Mouse (Mus musculus): ENCODE data around the gene Magi2. TPM values are rescaled to one million over a fixed set of nuclear protein-coding genes. Genes with fewer than 3 reads are reported as not detected.
"Not testable (repeated sequence)": the region's sequence is repeated elsewhere in the genome, so short reads cannot be mapped to it uniquely, and the experiment has no call there.

The Magi2 gene
- polyA plus RNA-seq, 1 experiment from 2014 or later, result 4.6 TPM

- H3K4me1 ChIP-seq (ENCODE audit: control insufficient read depth, insufficient read depth, low read length), result no peaks in the 10 kb centered on the region
- no peak for DNase-seq (ENCODE audit: low spot score, missing footprints)
- no peak for ATAC-seq (ENCODE audit: low FRiP score)
- no peak overlapping the region for H3K27ac ChIP-seq (ENCODE audit: low read depth, low read length)
- WGBS, result 14% methylated on average over 7 of the region's 7 CpGs
- H3K36me3 ChIP-seq (ENCODE audit: control insufficient read depth, insufficient read depth, low read length), result no peaks in the 10 kb centered on the region
- H3K4me3 ChIP-seq (ENCODE audit: low read depth, low read length), result no peak overlapping the region
- no peaks in the 10 kb centered on the region for H3K27me3 ChIP-seq (ENCODE audit: control insufficient read depth, insufficient read depth, low read length)
- H3K9me3 ChIP-seq (ENCODE audit: control insufficient read depth, low read length), result no peaks in the 10 kb centered on the region
- no peak overlapping the region for H3K9ac ChIP-seq (ENCODE audit: low read length)
- no peak overlapping the region for H3K4me2 ChIP-seq
These were observed 261.1 kb downstream of the Magi2 start for GRCm38 (mm10) chr5:19487947-19488346.

GRCm38 (mm10) chr5:19501005-19501404, 274.2 kb downstream of the Magi2 start:
- H3K4me3 ChIP-seq (ENCODE audit: low read depth, low read length), result no peak overlapping the region
- no peaks in the 10 kb centered on the region for H3K36me3 ChIP-seq (ENCODE audit: control insufficient read depth, insufficient read depth, low read length)
- ATAC-seq (ENCODE audit: low FRiP score) (no peak), DNase-seq (ENCODE audit: low spot score, missing footprints) (no peak)
- no peaks in the 10 kb centered on the region for H3K27me3 ChIP-seq (ENCODE audit: control insufficient read depth, insufficient read depth, low read length)
- H3K4me1 ChIP-seq (ENCODE audit: control insufficient read depth, insufficient read depth, low read length), result no peaks in the 10 kb centered on the region
- WGBS, result 84% methylated on average over 3 of the region's 3 CpGs
- H3K4me2 ChIP-seq, result no peak overlapping the region
- H3K9ac ChIP-seq (ENCODE audit: low read length), result no peak overlapping the region
- no peaks in the 10 kb centered on the region for H3K9me3 ChIP-seq (ENCODE audit: control insufficient read depth, low read length)
- no peak overlapping the region for H3K27ac ChIP-seq (ENCODE audit: low read depth, low read length)

GRCm38 (mm10) chr5:19522168-19522567, 295.3 kb downstream of the Magi2 start:
- DNase-seq (ENCODE audit: low spot score, missing footprints) (no peak), ATAC-seq (ENCODE audit: low FRiP score) (peak; percentile 55; the same call in 1 of the 2 replicates)
- Histone ChIP-seq H3K9ac (ENCODE audit: low read length) (no peak overlapping the region), H3K4me1 (ENCODE audit: control insufficient read depth, insufficient read depth, low read length) (no peaks in the 10 kb centered on the region), H3K27ac (ENCODE audit: low read depth, low read length) (no peak overlapping the region), H3K4me3 (ENCODE audit: low read depth, low read length) (no peak overlapping the region), H3K9me3 (ENCODE audit: control insufficient read depth, low read length) (no peaks in the 10 kb centered on the region), H3K4me2 (no peak overlapping the region), H3K27me3 (ENCODE audit: control insufficient read depth, insufficient read depth, low read length) (no peaks in the 10 kb centered on the region), H3K36me3 (ENCODE audit: control insufficient read depth, insufficient read depth, low read length) (no peaks in the 10 kb centered on the region)

DNA sequence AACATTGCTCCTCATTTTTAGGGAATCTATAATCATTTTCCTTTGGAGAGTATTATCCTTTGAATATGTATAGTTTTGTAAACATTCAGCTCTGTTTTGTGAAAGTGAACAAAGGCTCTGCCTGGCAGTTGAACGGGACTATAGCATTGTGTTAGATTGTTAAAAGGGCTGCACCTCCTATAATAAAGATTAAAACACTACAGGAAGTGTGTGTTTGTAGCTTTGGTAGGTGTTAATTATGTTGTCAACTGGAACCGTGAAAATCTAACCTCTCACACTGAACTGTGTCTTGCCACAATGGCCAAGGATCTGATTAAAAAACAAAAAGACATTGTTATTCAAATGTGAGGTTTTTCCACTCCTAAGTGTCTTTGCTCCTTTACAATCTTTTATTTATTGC, 312.5 kb downstream of the Magi2 start:
- no peak for DNase-seq (ENCODE audit: low spot score, missing footprints)
- no peak overlapping the region for H3K4me2 ChIP-seq

GRCm38 (mm10) chr5:19546424-19546823, 319.6 kb downstream of the Magi2 start:
- WGBS, result 82% methylated on average over 4 of the region's 4 CpGs
- Histone ChIP-seq H3K9ac (ENCODE audit: low read length) (no peak overlapping the region), H3K36me3 (ENCODE audit: control insufficient read depth, insufficient read depth, low read length) (no peaks in the 10 kb centered on the region), H3K4me1 (ENCODE audit: control insufficient read depth, insufficient read depth, low read length) (no peaks in the 10 kb centered on the region), H3K4me3 (ENCODE audit: low read depth, low read length) (no peak overlapping the region), H3K4me2 (no peak overlapping the region), H3K9me3 (ENCODE audit: control insufficient read depth, low read length) (no peaks in the 10 kb centered on the region), H3K27me3 (ENCODE audit: control insufficient read depth, insufficient read depth, low read length) (no peaks in the 10 kb centered on the region), H3K27ac (ENCODE audit: low read depth, low read length) (no peak overlapping the region)
- DNase-seq (ENCODE audit: low spot score, missing footprints), result no peak
- no peak for ATAC-seq (ENCODE audit: low FRiP score)

More for the DNA sequence above, 312.5 kb downstream of the Magi2 start:
- Histone ChIP-seq H3K27ac (ENCODE audit: low read depth, low read length) (no peak overlapping the region), H3K9ac (ENCODE audit: low read length) (no peak overlapping the region), H3K27me3 (ENCODE audit: control insufficient read depth, insufficient read depth, low read length) (no peaks in the 10 kb centered on the region), H3K36me3 (ENCODE audit: control insufficient read depth, insufficient read depth, low read length) (no peaks in the 10 kb centered on the region), H3K9me3 (ENCODE audit: control insufficient read depth, low read length) (no peaks in the 10 kb centered on the region), H3K4me3 (ENCODE audit: low read depth, low read length) (no peak overlapping the region), H3K4me1 (ENCODE audit: control insufficient read depth, insufficient read depth, low read length) (peaks cover 4% of the 10 kb centered on the region; the same call in 1 of the 2 replicates)
- WGBS, result 9% methylated on average over 2 of the region's 2 CpGs
- ATAC-seq (ENCODE audit: low FRiP score), result peak; percentile 59

- ATAC-seq (ENCODE audit: low FRiP score) (no peak), DNase-seq (ENCODE audit: low spot score, missing footprints) (no peak)
- Histone ChIP-seq H3K9me3 (ENCODE audit: control insufficient read depth, low read length) (no peaks in the 10 kb centered on the region), H3K4me2 (no peak overlapping the region), H3K4me3 (ENCODE audit: low read depth, low read length) (no peak overlapping the region), H3K9ac (ENCODE audit: low read length) (no peak overlapping the region), H3K27me3 (ENCODE audit: control insufficient read depth, insufficient read depth, low read length) (no peaks in the 10 kb centered on the region), H3K36me3 (ENCODE audit: control insufficient read depth, insufficient read depth, low read length) (no peaks in the 10 kb centered on the region), H3K27ac (ENCODE audit: low read depth, low read length) (no peak overlapping the region), H3K4me1 (ENCODE audit: control insufficient read depth, insufficient read depth, low read length) (no peaks in the 10 kb centered on the region)
- 65% methylated on average over 2 of the region's 2 CpGs for WGBS
These were observed 320.1 kb downstream of the Magi2 start for GRCm38 (mm10) chr5:19546900-19547299.

- Histone ChIP-seq H3K4me3 (ENCODE audit: low read depth, low read length) (no peak overlapping the region), H3K9me3 (ENCODE audit: control insufficient read depth, low read length) (no peaks in the 10 kb centered on the region), H3K9ac (ENCODE audit: low read length) (no peak overlapping the region), H3K27me3 (ENCODE audit: control insufficient read depth, insufficient read depth, low read length) (no peaks in the 10 kb centered on the region), H3K36me3 (ENCODE audit: control insufficient read depth, insufficient read depth, low read length) (no peaks in the 10 kb centered on the region), H3K4me1 (ENCODE audit: control insufficient read depth, insufficient read depth, low read length) (no peaks in the 10 kb centered on the region), H3K4me2 (no peak overlapping the region), H3K27ac (ENCODE audit: low read depth, low read length) (no peak overlapping the region)
- DNase-seq (ENCODE audit: low spot score, missing footprints), result no peak
- 76% methylated on average over 3 of the region's 3 CpGs for whole genome bisulfite sequencing
- no peak for ATAC-seq (ENCODE audit: low FRiP score)
These were observed 326.7 kb downstream of the Magi2 start for GRCm38 (mm10) chr5:19553510-19553909.

DNA sequence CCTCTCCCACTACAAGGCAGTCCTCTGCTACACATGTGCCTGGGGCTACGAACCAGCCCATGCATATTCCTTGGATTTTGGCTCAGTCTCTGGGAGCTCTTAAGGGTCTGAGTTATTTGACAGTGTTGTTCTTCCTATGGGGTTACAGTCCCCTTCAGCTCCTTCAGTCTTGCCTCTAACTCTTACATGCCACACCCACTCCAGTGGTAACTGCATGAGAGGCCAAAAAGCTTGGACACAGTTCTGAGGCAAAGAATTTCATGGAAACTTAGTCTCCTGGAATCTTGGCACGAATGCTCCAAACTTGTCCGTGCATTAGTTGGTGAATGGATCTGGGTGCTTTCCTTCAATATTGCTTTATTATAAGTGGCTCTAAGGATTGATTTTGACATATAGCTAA, 338.8 kb downstream of the Magi2 start:
- no peak overlapping the region for H3K4me2 ChIP-seq
- H3K4me1 ChIP-seq (ENCODE audit: control insufficient read depth, insufficient read depth, low read length), result no peaks in the 10 kb centered on the region
- WGBS, result 95% methylated on average over 3 of the region's 3 CpGs
- H3K36me3 ChIP-seq (ENCODE audit: control insufficient read depth, insufficient read depth, low read length), result no peaks in the 10 kb centered on the region
- H3K27me3 ChIP-seq (ENCODE audit: control insufficient read depth, insufficient read depth, low read length), result no peaks in the 10 kb centered on the region
- DNase-seq (ENCODE audit: low spot score, missing footprints) (no peak), ATAC-seq (ENCODE audit: low FRiP score) (no peak)
- no peak overlapping the region for H3K27ac ChIP-seq (ENCODE audit: low read depth, low read length)
- H3K9ac ChIP-seq (ENCODE audit: low read length), result no peak overlapping the region
- no peaks in the 10 kb centered on the region for H3K9me3 ChIP-seq (ENCODE audit: control insufficient read depth, low read length)
- no peak overlapping the region for H3K4me3 ChIP-seq (ENCODE audit: low read depth, low read length)

DNA sequence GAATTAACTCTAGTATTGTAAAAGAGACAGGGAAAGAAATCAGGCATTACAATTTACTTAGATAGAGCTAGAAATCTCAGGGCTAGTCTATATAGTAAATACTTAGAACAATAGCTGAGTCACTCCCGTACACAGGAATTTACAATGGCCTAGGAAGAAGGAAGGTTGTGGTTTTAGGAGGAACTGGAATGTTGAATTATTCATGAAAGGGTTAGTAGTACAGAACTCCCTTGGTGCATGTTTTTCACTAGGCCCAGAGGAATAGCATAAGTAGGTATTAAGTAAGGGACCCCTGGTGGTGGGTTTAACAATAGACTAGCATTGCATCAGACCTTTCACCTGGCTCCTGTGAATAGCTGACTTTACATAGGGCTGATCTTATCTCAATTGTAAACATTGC, 339.3 kb downstream of the Magi2 start:
- H3K27me3 ChIP-seq (ENCODE audit: control insufficient read depth, insufficient read depth, low read length); ATAC-seq (ENCODE audit: low FRiP score); H3K9me3 ChIP-seq (ENCODE audit: control insufficient read depth, low read length); DNase-seq (ENCODE audit: low spot score, missing footprints); H3K4me1 ChIP-seq (ENCODE audit: control insufficient read depth, insufficient read depth, low read length); H3K4me3 ChIP-seq (ENCODE audit: low read depth, low read length); H3K4me2 ChIP-seq; H3K9ac ChIP-seq (ENCODE audit: low read length); H3K36me3 ChIP-seq (ENCODE audit: control insufficient read depth, insufficient read depth, low read length); H3K27ac ChIP-seq (ENCODE audit: low read depth, low read length): not testable (repeated sequence)
- 58% methylated on average over 1 of the region's 1 CpGs for WGBS

GRCm38 (mm10) chr5:19607700-19608099, 380.9 kb downstream of the Magi2 start:
- Histone ChIP-seq H3K4me1 (ENCODE audit: control insufficient read depth, insufficient read depth, low read length) (no peaks in the 10 kb centered on the region), H3K4me2 (no peak overlapping the region), H3K9ac (ENCODE audit: low read length) (no peak overlapping the region), H3K4me3 (ENCODE audit: low read depth, low read length) (no peak overlapping the region), H3K36me3 (ENCODE audit: control insufficient read depth, insufficient read depth, low read length) (no peaks in the 10 kb centered on the region), H3K27ac (ENCODE audit: low read depth, low read length) (no peak overlapping the region), H3K9me3 (ENCODE audit: control insufficient read depth, low read length) (no peaks in the 10 kb centered on the region), H3K27me3 (ENCODE audit: control insufficient read depth, insufficient read depth, low read length) (no peaks in the 10 kb centered on the region)
- no peak for ATAC-seq (ENCODE audit: low FRiP score)
- 81% methylated on average over 5 of the region's 5 CpGs for WGBS
- DNase-seq (ENCODE audit: low spot score, missing footprints), result no peak
